Mouse (Mus musculus) thymus, adult 2 months (tissue): ENCODE data around the gene Srgap2.

Experiments used
- CTCF ChIP-seq: fragments of 200-500 bp; IDR thresholded peaks from 2 replicates; pipeline ENCODE4 v1.5.1; 2012; ENCODE audit warnings: mild to moderate bottlenecking, control low read depth, low read length, moderate library complexity, borderline replicate concordance; ENCODE audit not compliant: control insufficient read depth, poor library complexity, insufficient read depth; ENCODE audit errors: extremely low read depth
- POLR2A ChIP-seq: fragments of 200-500 bp; IDR thresholded peaks from 2 replicates; pipeline ENCODE4 v1.6.1; 2012; ENCODE audit warnings: mild to moderate bottlenecking, low read length, control low read depth, moderate library complexity; ENCODE audit not compliant: control insufficient read depth, poor library complexity, insufficient read depth; ENCODE audit errors: extremely low read depth

DNA sequence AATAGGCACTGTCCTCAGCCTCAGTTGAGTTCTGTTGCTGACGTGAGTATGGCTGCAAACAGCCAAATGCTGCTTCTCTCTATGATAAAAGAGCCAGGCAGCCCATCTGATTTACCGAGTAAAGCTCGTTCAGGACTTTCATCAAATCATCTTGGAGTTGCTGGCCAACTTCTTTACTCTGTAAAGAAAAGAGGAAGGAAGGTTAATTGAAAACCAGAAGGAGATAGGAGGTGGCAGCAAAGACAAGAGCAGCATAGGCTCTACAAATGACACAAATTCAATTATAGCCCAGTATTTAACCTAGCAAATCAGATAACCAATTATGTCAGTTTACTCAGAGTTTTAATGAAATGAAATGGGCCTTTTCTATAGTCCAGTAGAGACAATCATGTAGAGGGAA, 163.3 kb downstream of the Srgap2 start:
- TF ChIP-seq CTCF (no peak), POLR2A (no peak)
